Mouse (Mus musculus): ENCODE data around the gene 1810009A15Rik. TPM values are rescaled to one million over a fixed set of nuclear protein-coding genes. Genes with fewer than 3 reads are reported as not detected.
A peak's percentile ranks its signal among the peaks of the same experiment; 100 is the strongest.
"Not testable (repeated sequence)": the region's sequence is repeated elsewhere in the genome, so short reads cannot be mapped to it uniquely, and the experiment has no call there.

Gene 1810009A15Rik
- polyA plus RNA-seq, 1 experiment from 2014 or later = 44.3 TPM

GRCm38 (mm10) chr19:8851639-8852038, 37.0 kb upstream of the 1810009A15Rik start:
- Histone ChIP-seq H3K4me3 (ENCODE audit: low read length) (no peak overlapping the region), H3K4me1 (ENCODE audit: control insufficient read depth, insufficient read depth, low read depth, low read length) (no peaks in the 10 kb centered on the region), H3K27ac (ENCODE audit: low read depth, low read length) (no peak overlapping the region), H3K9me3 (ENCODE audit: control insufficient read depth, low read length) (no peaks in the 10 kb centered on the region), H3K4me2 (ENCODE audit: low read length) (no peak overlapping the region), H3K27me3 (replicated peaks; ENCODE audit: control insufficient read depth, insufficient read depth, low read length) (no peaks in the 10 kb centered on the region), H3K9ac (ENCODE audit: low read depth, low read length) (no peak overlapping the region), H3K36me3 (ENCODE audit: control insufficient read depth, insufficient read depth, low read length) (peaks cover 11% of the 10 kb centered on the region)
- 57% methylated on average over 7 of the region's 7 CpGs for WGBS
- ATAC-seq = no peak

- H3K9me3 ChIP-seq (ENCODE audit: control insufficient read depth, low read length) = no peaks in the 10 kb centered on the region
- H3K4me1 ChIP-seq (ENCODE audit: control insufficient read depth, insufficient read depth, low read depth, low read length) = no peaks in the 10 kb centered on the region
- 59% methylated on average over 10 of the region's 10 CpGs for WGBS
- ATAC-seq = no peak
- no peak overlapping the region for H3K27ac ChIP-seq (ENCODE audit: low read depth, low read length)
- H3K36me3 ChIP-seq (ENCODE audit: control insufficient read depth, insufficient read depth, low read length) = peaks cover 7% of the 10 kb centered on the region
- H3K4me2 ChIP-seq (ENCODE audit: low read length) = no peak overlapping the region
- H3K4me3 ChIP-seq (ENCODE audit: low read length) = no peak overlapping the region
- no peaks in the 10 kb centered on the region for H3K27me3 ChIP-seq (replicated peaks; ENCODE audit: control insufficient read depth, insufficient read depth, low read length)
- no peak overlapping the region for H3K9ac ChIP-seq (ENCODE audit: low read depth, low read length)
These were observed 36.3 kb upstream of the 1810009A15Rik start for GRCm38 (mm10) chr19:8852236-8852928.

GRCm38 (mm10) chr19:8853117-8853516, 35.5 kb upstream of the 1810009A15Rik start:
- H3K36me3 ChIP-seq (ENCODE audit: control insufficient read depth, insufficient read depth, low read length) = peaks cover 2% of the 10 kb centered on the region; the same call in 1 of the 2 replicates
- no peaks in the 10 kb centered on the region for H3K9me3 ChIP-seq (ENCODE audit: control insufficient read depth, low read length)
- H3K9ac ChIP-seq (ENCODE audit: low read depth, low read length) = no peak overlapping the region
- H3K4me1 ChIP-seq (ENCODE audit: control insufficient read depth, insufficient read depth, low read depth, low read length) = no peaks in the 10 kb centered on the region
- H3K4me3 ChIP-seq (ENCODE audit: low read length) = no peak overlapping the region
- H3K27ac ChIP-seq (ENCODE audit: low read depth, low read length) = no peak overlapping the region
- H3K27me3 ChIP-seq (replicated peaks; ENCODE audit: control insufficient read depth, insufficient read depth, low read length) = no peaks in the 10 kb centered on the region
- no peak overlapping the region for H3K4me2 ChIP-seq (ENCODE audit: low read length)
- WGBS = 82% methylated on average over 3 of the region's 3 CpGs
- ATAC-seq = no peak

- H3K9me3 ChIP-seq (ENCODE audit: control insufficient read depth, low read length) = no peaks in the 10 kb centered on the region
- H3K36me3 ChIP-seq (ENCODE audit: control insufficient read depth, insufficient read depth, low read length) = no peaks in the 10 kb centered on the region
- no peak overlapping the region for H3K27ac ChIP-seq (ENCODE audit: low read depth, low read length)
- no peak overlapping the region for H3K4me2 ChIP-seq (ENCODE audit: low read length)
- 39% methylated on average over 4 of the region's 4 CpGs for WGBS
- no peaks in the 10 kb centered on the region for H3K4me1 ChIP-seq (ENCODE audit: control insufficient read depth, insufficient read depth, low read depth, low read length)
- no peak overlapping the region for H3K4me3 ChIP-seq (ENCODE audit: low read length)
- no peaks in the 10 kb centered on the region for H3K27me3 ChIP-seq (replicated peaks; ENCODE audit: control insufficient read depth, insufficient read depth, low read length)
- no peak overlapping the region for H3K9ac ChIP-seq (ENCODE audit: low read depth, low read length)
- ATAC-seq = no peak
These were observed 31.0 kb upstream of the 1810009A15Rik start for GRCm38 (mm10) chr19:8857689-8858088.

- Histone ChIP-seq H3K27ac (ENCODE audit: low read depth, low read length) (no peak overlapping the region), H3K9me3 (ENCODE audit: control insufficient read depth, low read length) (no peaks in the 10 kb centered on the region), H3K36me3 (ENCODE audit: control insufficient read depth, insufficient read depth, low read length) (no peaks in the 10 kb centered on the region), H3K4me1 (ENCODE audit: control insufficient read depth, insufficient read depth, low read depth, low read length) (no peaks in the 10 kb centered on the region), H3K4me3 (ENCODE audit: low read length) (no peak overlapping the region), H3K4me2 (ENCODE audit: low read length) (no peak overlapping the region), H3K9ac (ENCODE audit: low read depth, low read length) (no peak overlapping the region), H3K27me3 (replicated peaks; ENCODE audit: control insufficient read depth, insufficient read depth, low read length) (no peaks in the 10 kb centered on the region)
- WGBS = 15% methylated on average over 1 of the region's 1 CpGs
- no peak for ATAC-seq
These were observed 29.6 kb upstream of the 1810009A15Rik start for GRCm38 (mm10) chr19:8859018-8859417.

GRCm38 (mm10) chr19:8864265-8864664, 24.4 kb upstream of the 1810009A15Rik start:
- Histone ChIP-seq H3K27ac (ENCODE audit: low read depth, low read length) (no peak overlapping the region), H3K36me3 (ENCODE audit: control insufficient read depth, insufficient read depth, low read length) (no peaks in the 10 kb centered on the region), H3K9ac (ENCODE audit: low read depth, low read length) (no peak overlapping the region), H3K27me3 (replicated peaks; ENCODE audit: control insufficient read depth, insufficient read depth, low read length) (no peaks in the 10 kb centered on the region), H3K4me2 (ENCODE audit: low read length) (no peak overlapping the region), H3K4me1 (ENCODE audit: control insufficient read depth, insufficient read depth, low read depth, low read length) (no peaks in the 10 kb centered on the region), H3K4me3 (ENCODE audit: low read length) (no peak overlapping the region), H3K9me3 (ENCODE audit: control insufficient read depth, low read length) (no peaks in the 10 kb centered on the region)
- ATAC-seq = no peak
- 85% methylated on average over 6 of the region's 6 CpGs for WGBS

- 87% methylated on average over 3 of the region's 3 CpGs for WGBS
- Histone ChIP-seq H3K4me1 (ENCODE audit: control insufficient read depth, insufficient read depth, low read depth, low read length) (peaks cover 11% of the 10 kb centered on the region), H3K36me3 (ENCODE audit: control insufficient read depth, insufficient read depth, low read length) (peaks cover 18% of the 10 kb centered on the region), H3K4me2 (ENCODE audit: low read length) (peak overlapping the region; percentile 62)
- H3K9ac ChIP-seq (ENCODE audit: low read depth, low read length); H3K4me3 ChIP-seq (ENCODE audit: low read length); ATAC-seq; H3K27ac ChIP-seq (ENCODE audit: low read depth, low read length); H3K27me3 ChIP-seq (replicated peaks; ENCODE audit: control insufficient read depth, insufficient read depth, low read length); H3K9me3 ChIP-seq (ENCODE audit: control insufficient read depth, low read length): not testable (repeated sequence)
These were observed 18.3 kb upstream of the 1810009A15Rik start for GRCm38 (mm10) chr19:8870381-8870780.

- ATAC-seq = peak; percentile 41
- Histone ChIP-seq H3K9me3 (ENCODE audit: control insufficient read depth, low read length) (no peaks in the 10 kb centered on the region), H3K9ac (ENCODE audit: low read depth, low read length) (peak overlapping the region; percentile 66), H3K27ac (ENCODE audit: low read depth, low read length) (peak overlapping the region; percentile 76; the same call in 1 of the 2 replicates), H3K27me3 (replicated peaks; ENCODE audit: control insufficient read depth, insufficient read depth, low read length) (no peaks in the 10 kb centered on the region), H3K4me1 (ENCODE audit: control insufficient read depth, insufficient read depth, low read depth, low read length) (peaks cover 11% of the 10 kb centered on the region), H3K4me3 (ENCODE audit: low read length) (peak overlapping the region; percentile 75), H3K4me2 (ENCODE audit: low read length) (peak overlapping the region; percentile 62), H3K36me3 (ENCODE audit: control insufficient read depth, insufficient read depth, low read length) (peaks cover 22% of the 10 kb centered on the region)
- 58% methylated on average over 9 of the region's 9 CpGs for WGBS
These were observed 17.8 kb upstream of the 1810009A15Rik start for GRCm38 (mm10) chr19:8870838-8871237.

- Histone ChIP-seq H3K4me1 (ENCODE audit: control insufficient read depth, insufficient read depth, low read depth, low read length) (peaks cover 11% of the 10 kb centered on the region), H3K9ac (ENCODE audit: low read depth, low read length) (peak within 1 kb of the TSS; percentile 86), H3K36me3 (ENCODE audit: control insufficient read depth, insufficient read depth, low read length) (peaks cover 25% of the 10 kb centered on the region), H3K4me3 (ENCODE audit: low read length) (peak within 1 kb of the TSS; percentile 75), H3K9me3 (ENCODE audit: control insufficient read depth, low read length) (no peaks in the 10 kb centered on the region), H3K4me2 (ENCODE audit: low read length) (peak within 1 kb of the TSS; percentile 81), H3K27ac (ENCODE audit: low read depth, low read length) (peak within 1 kb of the TSS; percentile 76), H3K27me3 (replicated peaks; ENCODE audit: control insufficient read depth, insufficient read depth, low read length) (no peaks in the 10 kb centered on the region)
- ATAC-seq = peak; percentile 97
- 2% methylated on average over 59 of the region's 59 CpGs for WGBS
These were observed 17.1 kb upstream of the 1810009A15Rik start, which contains the start of gene Ubxn1 for GRCm38 (mm10) chr19:8871267-8872186. Ubxn1 (plus strand) TSS chr19:8871496.
